ENCODE assay signal across 18 mouse cellular contexts in the genomic region with DNA sequence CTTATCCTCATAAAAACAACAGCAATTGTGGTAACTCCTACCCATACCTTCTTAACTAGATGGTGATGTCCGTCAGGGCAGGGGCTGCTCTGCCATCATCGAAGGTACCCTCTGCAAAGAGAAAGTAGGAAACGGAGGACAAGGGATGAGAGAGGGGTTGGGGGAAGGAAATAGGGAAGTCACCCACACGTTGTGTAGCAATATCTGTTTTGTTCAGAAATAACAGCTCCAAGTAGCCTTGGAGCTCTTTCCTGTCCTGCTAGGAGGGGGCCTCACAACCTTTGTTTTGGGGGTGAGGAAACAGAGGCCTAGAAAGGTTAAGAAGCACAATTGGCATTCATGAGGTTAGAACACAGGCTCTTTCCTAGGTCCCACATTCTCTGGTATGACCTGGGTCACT. TPM values are rescaled to one million over a fixed set of nuclear protein-coding genes. Genes with fewer than 3 reads are reported as not detected.
"Had no signal": no experiment of that assay in that cellular context is flagged by ENCODE, and none has a peak within 500 bp of the region (broad histone marks: within the 10 kb centered on the region; RNA-seq: fewer than 3 reads in every experiment).

No protein-coding gene starts in this region.

- H3K4me2 ChIP-seq: intestine, embryonic 15.5 days; kidney, embryonic 15.5 days; limb, embryonic 15.5 days; lung, embryonic 14.5 days; neural tube, embryonic 13.5 days had no signal

- H3K27me3 ChIP-seq: intestine, embryonic 15.5 days; kidney, embryonic 15.5 days; limb, embryonic 15.5 days; neural tube, embryonic 13.5 days had no signal

- ATAC-seq: intestine, embryonic 15.5 days had no signal

- H3K4me3 ChIP-seq: intestine, embryonic 15.5 days; kidney, embryonic 15.5 days; limb, embryonic 15.5 days; midbrain, embryonic 10.5 days; neural tube, embryonic 13.5 days had no signal

- H3K9me3 ChIP-seq: intestine, embryonic 15.5 days; kidney, embryonic 15.5 days; limb, embryonic 15.5 days; midbrain, embryonic 10.5 days; neural tube, embryonic 13.5 days had no signal

- H3K36me3 ChIP-seq: intestine, embryonic 15.5 days; kidney, embryonic 15.5 days; limb, embryonic 15.5 days; midbrain, embryonic 10.5 days; neural tube, embryonic 13.5 days had no signal

- H3K4me1 ChIP-seq: intestine, embryonic 15.5 days; neural tube, embryonic 13.5 days had no signal

- DNase-seq: kidney, adult 2 months; kidney, postnatal 14 days; layer of hippocampus, adult 9-11 months; layer of hippocampus, postnatal 36 days; lung, embryonic 14.5 days; lung, postnatal 10 days; lung, postnatal 4 days; midbrain, embryonic 14.5 days; right cerebral cortex, adult 18-20 months; right cerebral cortex, postnatal 25 days; thymus, postnatal 36 days had no signal

- H3K9ac ChIP-seq: intestine, embryonic 15.5 days; kidney, embryonic 15.5 days; limb, embryonic 15.5 days; liver, embryonic 14.5 days; lung, embryonic 14.5 days; neural tube, embryonic 13.5 days had no signal

- H3K27ac ChIP-seq: intestine, embryonic 15.5 days; kidney, embryonic 15.5 days; limb, embryonic 15.5 days; liver, embryonic 14.5 days; midbrain, embryonic 10.5 days; neural tube, embryonic 13.5 days had no signal

RNA-seq across cellular contexts. Expression of a gene that starts 39.3 kb away (rescaled TPM):
- total RNA-seq: layer of hippocampus, postnatal 36 days; left cerebral cortex, postnatal 25 days had no signal
